Mouse (Mus musculus) hindbrain, embryonic 10.5 days (tissue): ENCODE measurements around the gene Camta1. TPM values are rescaled to one million over a fixed set of nuclear protein-coding genes. Genes with fewer than 3 reads are reported as not detected.

ENCODE experiments used
- DNase-seq: peaks from one replicate; pipeline ENCODE4 v3.0.0-alpha.2; 2017; ENCODE audit warnings: low spot score
- H3K27ac ChIP-seq: fragments of 300-500 bp; sonication (generic); 2 replicates; pipeline ENCODE4 v1.5.1; 2016; ENCODE audit warnings: mild to moderate bottlenecking, moderate library complexity
- H3K27me3 ChIP-seq: fragments of 300-500 bp; sonication (generic); 2 replicates; pipeline ENCODE4 v1.6.1; 2016; ENCODE audit warnings: mild to moderate bottlenecking; ENCODE audit not compliant: poor library complexity, insufficient read depth, severe bottlenecking
- H3K36me3 ChIP-seq: fragments of 300-500 bp; sonication (generic); 2 replicates; pipeline ENCODE4 v1.6.1; 2016; ENCODE audit warnings: mild to moderate bottlenecking, moderate library complexity
- H3K4me1 ChIP-seq: fragments of 300-500 bp; sonication (generic); replicated peaks from 2 replicates; pipeline ENCODE4 v1.6.1; 2016; ENCODE audit warnings: mild to moderate bottlenecking
- H3K4me3 ChIP-seq: fragments of 300-500 bp; sonication (generic); 2 replicates; pipeline ENCODE4 v1.5.1; 2016; ENCODE audit warnings: mild to moderate bottlenecking, moderate library complexity
- H3K9me3 ChIP-seq: fragments of 300-500 bp; sonication (generic); 2 replicates; pipeline ENCODE4 v1.6.1; 2016; ENCODE audit warnings: mild to moderate bottlenecking, moderate library complexity
- whole genome bisulfite sequencing: fragments of 180-500 bp; shearing (Covaris S2); methylation state at CpG from one replicate; pipeline ENCODE4 v1.1.7; 2016; 5-methylcytosine and 5-hydroxymethylcytosine counted together
- polyA plus RNA-seq: library from polyadenylated mRNA; unstranded; fragments of >200 nt; fragmentation: Nextera tagmentation; extraction: Ambion mirVana; gene quantifications from 2 replicates; pipeline ENCODE4 v1.2.1, GENCODE M21; 2016

Camta1 gene
- polyA plus RNA-seq, 1 experiment from 2014 or later = 140 TPM

DNA sequence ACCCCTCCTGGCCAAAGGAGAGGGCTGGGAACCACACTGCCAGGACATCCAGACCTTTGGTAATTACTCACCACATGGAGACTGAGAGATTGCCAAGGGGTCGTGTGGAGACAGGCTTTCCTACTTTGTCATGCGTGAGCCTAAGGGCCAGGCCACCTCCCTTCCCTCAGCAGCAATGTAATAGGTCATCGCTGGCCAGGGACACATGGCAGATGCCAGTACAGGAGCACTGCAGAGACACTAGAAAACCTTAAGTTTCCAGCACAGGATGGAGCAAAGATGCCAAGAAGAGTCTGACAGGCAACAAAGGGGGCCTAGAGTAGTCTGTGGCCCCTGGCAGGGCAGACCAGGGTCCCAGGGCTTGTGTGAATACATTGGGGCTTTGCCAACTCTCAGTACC, 283.7 kb downstream of the Camta1 start:
- DNase-seq = no peak
- Histone ChIP-seq H3K4me1 (peaks cover 5% of the 10 kb centered on the region), H3K9me3 (no peaks in the 10 kb centered on the region), H3K27me3 (no peaks in the 10 kb centered on the region; the same call in 1 of the 2 replicates), H3K36me3 (no peaks in the 10 kb centered on the region), H3K4me3 (no peak overlapping the region), H3K27ac (no peak overlapping the region)
- WGBS = 77% methylated on average over 3 of the region's 3 CpGs

DNA sequence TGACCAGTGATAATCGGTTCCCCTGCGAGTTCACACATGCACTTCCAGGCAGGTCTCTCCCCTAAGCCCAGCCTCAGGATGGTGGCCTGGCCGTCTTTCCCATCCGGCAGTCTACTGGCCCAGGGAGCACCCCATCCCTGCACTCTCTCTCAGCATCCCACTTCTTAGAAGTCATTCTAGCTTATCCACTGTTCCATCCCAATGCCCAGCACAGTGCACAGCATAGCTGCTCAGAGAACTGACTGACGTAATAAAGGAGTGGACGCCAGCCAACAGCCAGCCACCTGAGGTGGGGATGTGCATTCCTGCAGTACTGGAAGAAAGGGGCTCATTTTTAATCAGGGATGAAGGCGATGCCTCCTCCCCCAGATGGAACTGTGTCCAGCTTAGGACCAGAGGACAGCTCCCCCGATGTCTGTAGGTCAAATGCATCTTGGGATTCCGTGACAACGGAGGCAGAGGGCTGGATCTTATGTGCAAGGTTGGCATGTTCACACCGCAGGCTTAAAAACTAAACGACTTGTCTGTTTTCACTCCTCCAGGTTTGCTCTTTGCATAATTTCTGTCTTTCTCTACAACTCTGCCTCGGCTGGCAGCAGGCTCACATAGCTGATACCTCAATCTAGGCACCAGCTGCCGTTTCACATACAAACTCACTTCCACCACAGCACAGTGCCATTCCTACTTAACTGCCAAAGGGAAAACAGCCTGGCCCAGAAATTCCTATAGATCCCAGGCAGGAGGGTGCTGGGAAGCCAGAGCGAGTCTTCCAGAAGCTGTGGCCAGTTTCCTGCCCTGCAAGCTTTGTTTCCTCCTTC, 285.2 kb downstream of the Camta1 start:
- no peaks in the 10 kb centered on the region for H3K9me3 ChIP-seq
- H3K36me3 ChIP-seq = no peaks in the 10 kb centered on the region
- H3K4me1 ChIP-seq = peaks cover 13% of the 10 kb centered on the region
- DNase-seq = no peak
- no peaks in the 10 kb centered on the region; the same call in none of the 2 replicates for H3K27me3 ChIP-seq
- H3K4me3 ChIP-seq = no peak overlapping the region
- WGBS = 84% methylated on average over 15 of the region's 15 CpGs
- H3K27ac ChIP-seq = no peak overlapping the region

DNA sequence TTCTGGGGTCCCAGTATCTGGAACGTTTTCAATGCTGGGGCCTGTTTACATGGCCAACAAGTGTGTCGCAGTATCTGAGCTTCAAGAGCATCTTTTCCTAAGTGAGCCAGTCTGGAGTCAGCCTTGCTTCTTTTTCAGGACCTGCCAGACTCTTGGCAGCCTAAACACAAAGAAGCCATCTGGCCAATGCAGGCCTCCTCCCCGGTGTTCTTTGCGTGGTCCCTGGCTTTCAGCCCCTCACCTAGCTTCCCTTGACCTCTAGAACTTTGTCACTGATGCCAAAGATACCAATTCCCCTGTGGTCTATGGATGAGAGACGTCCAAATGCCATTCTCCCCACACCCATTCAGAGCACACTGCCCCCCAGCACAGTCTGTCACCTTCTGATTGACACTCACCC, 289.0 kb downstream of the Camta1 start:
- Histone ChIP-seq H3K27me3 (no peaks in the 10 kb centered on the region; the same call in none of the 2 replicates), H3K27ac (peak overlapping the region; percentile 30), H3K4me1 (peaks cover 27% of the 10 kb centered on the region), H3K36me3 (no peaks in the 10 kb centered on the region), H3K4me3 (no peak overlapping the region), H3K9me3 (no peaks in the 10 kb centered on the region)
- DNase-seq = no peak
- 60% methylated on average over 5 of the region's 5 CpGs for WGBS

DNA sequence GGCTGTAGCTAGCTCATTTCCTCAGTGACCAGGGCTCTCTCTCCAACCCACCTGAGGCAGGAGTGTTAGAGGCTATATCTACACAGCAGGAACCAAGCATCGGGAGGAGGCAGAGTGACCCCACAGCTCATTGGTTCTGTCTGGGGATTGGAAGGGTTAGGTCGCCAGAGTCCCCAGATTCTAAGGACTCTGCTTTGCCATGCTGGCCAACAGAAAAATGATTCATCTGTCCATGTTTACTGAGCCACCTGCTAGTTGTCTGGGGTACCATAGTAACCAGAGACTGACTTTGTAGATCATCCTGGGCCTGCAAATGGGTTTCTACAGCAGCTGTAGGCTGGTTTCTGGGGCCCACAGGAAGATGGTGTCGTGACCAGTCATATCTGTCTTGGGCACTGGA, 292.1 kb downstream of the Camta1 start:
- WGBS = 79% methylated on average over 3 of the region's 3 CpGs

DNA sequence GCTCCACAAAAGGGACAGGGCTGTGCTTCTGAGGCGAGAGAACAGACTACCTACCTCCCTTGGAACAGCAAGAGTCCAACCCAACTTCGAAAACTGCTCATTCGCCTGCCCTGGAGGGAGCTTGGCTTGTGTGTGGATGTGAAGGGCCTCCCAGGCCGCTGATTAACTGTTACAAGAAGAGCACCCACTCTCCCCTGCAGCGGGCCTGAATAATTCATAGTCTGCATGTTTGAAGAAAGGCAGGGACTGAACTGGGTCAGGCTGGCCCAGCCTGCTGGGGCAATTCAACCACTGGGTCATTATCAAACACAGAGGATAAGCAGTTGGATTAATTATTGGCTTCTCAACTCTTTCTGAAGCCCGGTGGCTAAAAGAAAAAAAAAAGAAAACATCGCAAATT, 292.8 kb downstream of the Camta1 start:
- 0 out of 2 replicates have a peak overlapping the region, but pooled peaks have one; percentile 36 for H3K27ac ChIP-seq
- WGBS = 70% methylated on average over 7 of the region's 7 CpGs
- H3K36me3 ChIP-seq = no peaks in the 10 kb centered on the region
- DNase-seq = no peak
- peaks cover 48% of the 10 kb centered on the region for H3K4me1 ChIP-seq
- H3K4me3 ChIP-seq = no peak overlapping the region
- H3K27me3 ChIP-seq = no peaks in the 10 kb centered on the region; the same call in none of the 2 replicates
- no peaks in the 10 kb centered on the region for H3K9me3 ChIP-seq

More for the DNA sequence above, 292.1 kb downstream of the Camta1 start:
- Histone ChIP-seq H3K27me3 (no peaks in the 10 kb centered on the region; the same call in none of the 2 replicates), H3K9me3 (no peaks in the 10 kb centered on the region), H3K27ac (no peak overlapping the region), H3K36me3 (no peaks in the 10 kb centered on the region), H3K4me3 (no peak overlapping the region), H3K4me1 (peaks cover 42% of the 10 kb centered on the region)
- DNase-seq = no peak

DNA sequence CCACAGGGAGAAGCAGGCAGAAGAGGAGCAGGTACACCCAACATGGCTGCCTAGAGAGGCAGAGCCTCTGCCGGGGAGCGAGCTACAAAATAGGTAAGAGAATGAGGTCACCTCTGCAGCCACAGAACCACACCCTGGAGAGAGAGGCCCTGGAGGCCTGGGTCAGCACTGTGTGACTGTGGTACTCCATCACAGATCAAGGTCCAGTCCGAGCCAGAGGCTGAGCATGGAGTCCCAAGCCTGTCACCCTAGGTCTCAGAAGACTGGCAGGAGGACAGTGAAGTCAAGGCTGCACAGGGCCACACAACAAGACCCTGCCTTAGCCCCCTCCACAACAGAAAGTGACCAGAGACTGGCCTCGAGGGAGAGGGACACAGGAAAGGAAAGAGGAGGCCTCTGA, 294.6 kb downstream of the Camta1 start:
- Histone ChIP-seq H3K4me3 (no peak overlapping the region), H3K4me1 (peaks cover 37% of the 10 kb centered on the region), H3K9me3 (no peaks in the 10 kb centered on the region), H3K27me3 (no peaks in the 10 kb centered on the region; the same call in 1 of the 2 replicates), H3K36me3 (no peaks in the 10 kb centered on the region), H3K27ac (no peak overlapping the region)
- WGBS = 85% methylated on average over 4 of the region's 4 CpGs
- DNase-seq = no peak

DNA sequence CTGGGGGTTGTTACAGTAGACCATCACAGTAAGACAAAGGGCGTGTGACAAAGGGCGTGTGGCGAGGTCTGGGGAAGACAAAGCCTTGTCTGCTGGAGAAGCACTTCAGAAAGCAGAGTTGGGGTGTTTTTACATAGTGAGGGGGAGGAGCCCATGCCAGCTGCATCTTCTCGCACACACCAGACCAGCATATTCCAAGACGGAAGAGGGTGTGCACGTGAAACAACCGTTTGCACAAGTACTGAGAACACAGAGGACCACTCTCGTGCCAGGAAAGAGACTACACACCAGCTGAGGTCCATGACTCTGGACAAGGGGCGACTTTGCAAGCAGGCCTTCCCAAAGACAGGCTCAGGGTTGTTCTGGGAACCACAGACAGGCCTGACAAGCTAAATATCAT, 306.2 kb downstream of the Camta1 start:
- Histone ChIP-seq H3K27ac (peak overlapping the region; percentile 24), H3K36me3 (no peaks in the 10 kb centered on the region)
- WGBS = 79% methylated on average over 9 of the region's 9 CpGs

DNA sequence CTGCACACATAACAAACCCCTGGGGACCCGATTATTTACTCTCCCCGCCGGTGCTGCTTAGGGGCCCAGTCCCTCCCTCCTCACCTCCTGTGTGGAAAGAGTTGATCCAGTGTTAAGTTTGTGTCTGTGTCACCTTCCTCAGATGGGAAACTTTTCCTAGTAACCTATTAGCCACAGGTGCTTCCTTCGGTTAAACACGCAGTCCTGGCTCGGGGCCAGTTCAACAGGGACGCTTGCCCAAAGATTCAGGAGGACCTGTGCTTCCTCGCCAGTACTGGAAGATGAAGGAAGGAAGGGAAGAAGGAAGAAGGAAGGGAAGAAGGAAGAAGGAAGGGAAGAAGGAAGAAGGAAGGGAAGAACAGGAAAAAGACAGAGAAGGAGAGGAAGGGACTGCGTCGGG, 312.2 kb downstream of the Camta1 start:
- H3K4me1 ChIP-seq = peaks cover 20% of the 10 kb centered on the region
- 61% methylated on average over 10 of the region's 10 CpGs for WGBS

More for the DNA sequence above, 306.2 kb downstream of the Camta1 start:
- no peak for DNase-seq
- peaks cover 29% of the 10 kb centered on the region for H3K4me1 ChIP-seq
- H3K27me3 ChIP-seq = no peaks in the 10 kb centered on the region
- H3K4me3 ChIP-seq = no peak overlapping the region
- H3K9me3 ChIP-seq = no peaks in the 10 kb centered on the region

DNA sequence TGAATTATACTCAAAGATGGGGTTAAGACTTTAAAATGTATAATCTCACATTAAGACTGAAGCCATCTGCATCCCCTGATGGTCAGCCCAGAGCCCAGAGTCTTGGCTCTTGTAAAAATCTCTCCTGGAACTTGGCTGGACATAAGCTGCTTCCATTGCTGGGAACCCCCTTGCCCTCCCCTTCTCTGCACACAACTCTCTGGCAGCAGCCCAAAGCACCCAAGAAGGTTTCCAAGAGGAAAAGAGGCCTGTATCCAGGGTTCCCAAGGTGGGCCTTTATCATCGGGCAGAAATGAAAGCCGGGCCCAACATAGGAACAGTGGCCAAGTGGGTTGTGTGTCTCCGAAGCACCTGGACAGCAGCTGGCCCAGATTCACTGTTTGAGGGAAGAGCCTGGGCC, 316.2 kb downstream of the Camta1 start:
- 90% methylated on average over 3 of the region's 3 CpGs for WGBS
- Histone ChIP-seq H3K36me3 (no peaks in the 10 kb centered on the region), H3K27ac (no peak overlapping the region), H3K9me3 (no peaks in the 10 kb centered on the region), H3K4me1 (peaks cover 18% of the 10 kb centered on the region), H3K4me3 (no peak overlapping the region), H3K27me3 (peaks cover 10% of the 10 kb centered on the region)
- no peak for DNase-seq

More for the DNA sequence above, 312.2 kb downstream of the Camta1 start:
- no peak overlapping the region for H3K4me3 ChIP-seq
- H3K36me3 ChIP-seq = no peaks in the 10 kb centered on the region
- H3K27ac ChIP-seq = no peak overlapping the region
- no peaks in the 10 kb centered on the region for H3K27me3 ChIP-seq
- H3K9me3 ChIP-seq = no peaks in the 10 kb centered on the region
- DNase-seq = no peak

DNA sequence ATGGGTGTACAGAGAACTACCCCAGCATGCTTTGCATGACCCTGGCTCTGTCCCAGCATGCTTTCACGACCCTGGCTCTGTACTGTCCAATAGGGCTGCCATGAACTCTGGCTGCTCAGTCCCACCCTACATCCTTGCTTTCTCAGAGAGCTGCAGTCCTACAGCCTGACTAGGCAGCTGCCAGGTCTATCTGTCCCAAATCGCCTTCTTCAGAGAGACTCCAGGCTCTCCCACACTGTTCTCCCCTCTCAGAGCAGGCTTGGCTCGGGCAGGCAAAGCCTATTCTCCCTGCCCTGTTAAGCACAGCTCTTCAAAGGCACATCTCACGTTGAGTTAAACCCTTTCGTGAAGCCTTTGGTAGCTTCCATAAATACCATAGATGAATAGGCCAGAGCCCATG, 317.5 kb downstream of the Camta1 start:
- Histone ChIP-seq H3K27ac (peak overlapping the region; percentile 3; the same call in 1 of the 2 replicates), H3K4me1 (peaks cover 20% of the 10 kb centered on the region), H3K4me3 (no peak overlapping the region), H3K9me3 (no peaks in the 10 kb centered on the region), H3K27me3 (peaks cover 10% of the 10 kb centered on the region), H3K36me3 (no peaks in the 10 kb centered on the region)
- 73% methylated on average over 5 of the region's 5 CpGs for whole genome bisulfite sequencing
- DNase-seq = no peak

DNA sequence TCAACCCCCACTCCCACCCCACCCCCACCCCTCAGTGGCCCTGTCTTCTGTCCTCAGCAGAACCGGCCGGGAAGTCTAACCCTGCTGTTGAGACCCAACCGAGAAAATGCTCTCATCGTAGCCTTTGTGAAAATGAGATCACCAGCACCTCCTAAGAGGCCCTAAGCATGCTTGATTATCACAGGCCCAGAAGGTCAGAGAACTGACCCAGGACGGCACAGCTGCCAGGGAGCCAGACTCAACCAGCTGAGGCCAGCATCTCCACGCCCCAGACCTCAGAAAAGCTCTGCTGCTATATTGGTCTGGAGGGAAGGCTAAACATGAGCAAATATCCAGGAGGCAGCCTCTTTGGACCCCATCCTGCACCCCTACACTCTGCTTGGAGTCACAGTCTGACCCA, 321.1 kb downstream of the Camta1 start:
- Histone ChIP-seq H3K36me3 (no peaks in the 10 kb centered on the region), H3K4me1 (peaks cover 51% of the 10 kb centered on the region)

DNA sequence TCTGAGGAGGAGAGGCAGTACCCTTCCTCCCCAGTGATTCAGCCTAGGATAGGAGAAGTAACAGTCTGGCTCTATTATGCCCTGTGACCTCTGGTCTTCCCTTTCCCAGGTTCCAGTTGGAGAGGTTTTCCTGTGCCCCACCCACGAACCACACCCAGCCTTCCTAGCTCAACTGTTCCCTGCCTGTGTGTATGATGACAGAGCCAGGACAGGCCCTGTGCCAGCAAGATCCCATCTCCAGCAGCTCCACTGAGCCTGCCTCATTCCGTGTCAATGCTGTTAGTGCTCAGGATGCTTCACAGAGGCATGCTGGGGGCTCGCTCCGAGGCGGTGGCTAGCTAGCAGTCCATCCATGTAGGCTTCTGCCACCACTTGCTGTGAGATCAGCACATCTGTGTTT, 321.8 kb downstream of the Camta1 start:
- Histone ChIP-seq H3K36me3 (no peaks in the 10 kb centered on the region), H3K9me3 (no peaks in the 10 kb centered on the region), H3K27me3 (peaks cover 10% of the 10 kb centered on the region), H3K4me1 (peaks cover 51% of the 10 kb centered on the region), H3K27ac (peak overlapping the region; percentile 77), H3K4me3 (no peak overlapping the region)
- DNase-seq = no peak
- WGBS = 85% methylated on average over 5 of the region's 5 CpGs

More for the DNA sequence above, 321.1 kb downstream of the Camta1 start:
- Histone ChIP-seq H3K4me3 (no peak overlapping the region), H3K9me3 (no peaks in the 10 kb centered on the region), H3K27ac (peak overlapping the region; percentile 77), H3K27me3 (peaks cover 10% of the 10 kb centered on the region)
- WGBS = 65% methylated on average over 6 of the region's 6 CpGs
- DNase-seq = no peak

DNA sequence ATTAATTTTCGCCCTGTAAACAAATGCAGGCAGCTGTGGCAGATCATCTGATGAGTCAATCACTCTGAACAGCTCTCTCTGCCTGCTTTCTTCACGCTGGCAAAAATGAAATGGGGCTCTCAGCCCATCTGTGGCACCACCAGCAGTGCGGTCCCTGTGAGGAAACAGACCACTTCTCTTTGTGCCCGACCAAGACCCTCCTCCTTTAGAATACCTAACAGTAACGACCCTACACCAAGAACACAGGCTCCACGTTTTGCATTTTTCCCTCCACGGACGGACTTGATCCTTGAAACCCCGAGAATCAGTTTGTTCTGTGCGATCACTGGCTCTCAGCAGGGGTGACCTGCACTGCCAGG, 322.5 kb downstream of the Camta1 start:
- WGBS = 59% methylated on average over 10 of the region's 10 CpGs
- no peaks in the 10 kb centered on the region for H3K36me3 ChIP-seq
- DNase-seq = no peak
- no peaks in the 10 kb centered on the region for H3K9me3 ChIP-seq
- no peak overlapping the region for H3K4me3 ChIP-seq
- peaks cover 10% of the 10 kb centered on the region for H3K27me3 ChIP-seq
- peaks cover 55% of the 10 kb centered on the region for H3K4me1 ChIP-seq
- H3K27ac ChIP-seq = peak overlapping the region; percentile 66; the same call in 1 of the 2 replicates
